Mouse (Mus musculus) forebrain, embryonic 12.5 days (tissue): ENCODE data around the gene Btbd35f9. TPM values are rescaled to one million over a fixed set of nuclear protein-coding genes. Genes with fewer than 3 reads are reported as not detected.
"Not testable (repeated sequence)": the region's sequence is repeated elsewhere in the genome, so short reads cannot be mapped to it uniquely, and the experiment has no call there.

Experiments used
- ATAC-seq: fragments of 200-750 bp; cut with Nextera tagmentation; 2 replicates; pipeline ENCODE4 v1.8.0; 2017; ENCODE audit warnings: moderate TSS enrichment; ENCODE audit not compliant: low FRiP score
- H3K27ac ChIP-seq: fragments of 300-500 bp; sonication (generic); 2 replicates; pipeline ENCODE4 v1.5.1; 2016; ENCODE audit warnings: mild to moderate bottlenecking
- H3K27me3 ChIP-seq: fragments of 300-500 bp; sonication (generic); 2 replicates; pipeline ENCODE4 v1.6.1; 2016; ENCODE audit warnings: mild to moderate bottlenecking
- H3K36me3 ChIP-seq: fragments of 300-500 bp; sonication (generic); replicated peaks from 2 replicates; pipeline ENCODE4 v1.6.1; 2016; ENCODE audit warnings: mild to moderate bottlenecking
- H3K4me1 ChIP-seq: fragments of 300-500 bp; sonication (generic); 2 replicates; pipeline ENCODE4 v1.6.1; 2016
- H3K4me2 ChIP-seq: fragments of 300-500 bp; sonication (generic); 2 replicates; pipeline ENCODE4 v1.6.1; 2016; ENCODE audit warnings: mild to moderate bottlenecking, moderate library complexity
- H3K4me3 ChIP-seq: fragments of 300-500 bp; sonication (generic); replicated peaks from 2 replicates; pipeline ENCODE4 v1.5.1; 2016; ENCODE audit warnings: mild to moderate bottlenecking
- H3K9ac ChIP-seq: fragments of 300-500 bp; sonication (generic); 2 replicates; pipeline ENCODE4 v1.6.1; 2016; ENCODE audit warnings: mild to moderate bottlenecking
- H3K9me3 ChIP-seq: fragments of 300-500 bp; sonication (generic); 2 replicates; pipeline ENCODE4 v1.6.1; 2016
- WGBS: fragments of 180-500 bp; shearing (Covaris S2); methylation state at CpG from one replicate; pipeline ENCODE4 v1.1.7; 2016; 5-methylcytosine and 5-hydroxymethylcytosine counted together
- polyA plus RNA-seq: library from polyadenylated mRNA; unstranded; fragments of >200 nt; fragmentation: Nextera tagmentation; extraction: Ambion mirVana; gene quantifications from 2 replicates; pipeline ENCODE4 v1.2.1, GENCODE M21; 2016

The Btbd35f9 gene
- not detected in 2 replicates for polyA plus RNA-seq

- H3K4me3 ChIP-seq, H3K27me3 ChIP-seq, ATAC-seq, H3K4me1 ChIP-seq, H3K4me2 ChIP-seq, H3K9me3 ChIP-seq, H3K27ac ChIP-seq, H3K36me3 ChIP-seq, H3K9ac ChIP-seq: not testable (repeated sequence)
- WGBS: no CpG with 5 or more reads among the region's 5 CpGs
Measured at GRCm38 (mm10) chrX:34161399-34161798, at the start of gene Btbd35f9. Gene Btbd35f9, minus strand, starts transcription at chrX:34161499.

Other genes with a start within 250 kb of the Btbd35f9 start
- gene Btbd35f6, start 205.0 kb downstream of the Btbd35f9 start, polyA plus RNA-seq: not detected in 2 replicates
- gene Gm21870, start 174.7 kb downstream of the Btbd35f9 start, polyA plus RNA-seq: not detected in 2 replicates
- gene Spin2g, start 77.2 kb upstream of the Btbd35f9 start, polyA plus RNA-seq: not detected in 2 replicates